Mouse (Mus musculus): Measurements from ENCODE around the gene Fam126a.

The Fam126a gene

GRCm38 (mm10) chr5:24039423-24039822, 8.9 kb upstream of the Fam126a start:
- DNase-seq = no peak

GRCm38 (mm10) chr5:24038819-24039218, 8.3 kb upstream of the Fam126a start:
- DNase-seq = no peak

- no peak for DNase-seq
Measured at GRCm38 (mm10) chr5:24038190-24038589, 7.7 kb upstream of the Fam126a start.

DNA sequence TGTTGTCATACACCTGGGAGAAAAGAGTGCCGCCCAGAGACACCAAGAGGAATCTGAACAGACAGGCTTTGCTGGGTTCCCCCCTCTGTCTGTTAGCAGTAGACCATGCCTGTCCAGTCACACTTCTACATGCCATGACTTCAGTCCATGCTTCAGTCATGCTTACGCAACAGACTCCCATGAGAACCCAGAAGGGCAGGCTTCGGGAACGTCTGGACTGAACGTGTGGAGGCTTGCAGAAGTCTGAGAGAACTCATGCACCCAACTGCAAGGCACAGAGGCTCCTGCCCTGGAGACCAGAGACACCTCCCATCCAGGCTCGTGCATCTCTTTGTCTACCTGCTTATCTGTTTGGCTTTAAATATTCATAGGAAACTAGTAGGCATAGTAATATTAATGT, 6.2 kb upstream of the Fam126a start:
- DNase-seq = no peak

- DNase-seq = no peak
Measured at GRCm38 (mm10) chr5:24034970-24035369, 4.5 kb upstream of the Fam126a start.

GRCm38 (mm10) chr5:24034091-24034490, 3.6 kb upstream of the Fam126a start:
- DNase-seq = no peak

- DNase-seq = peak; percentile 10 to 11
Measured at GRCm38 (mm10) chr5:24029946-24030578, 428 bp downstream of the Fam126a start.

DNA sequence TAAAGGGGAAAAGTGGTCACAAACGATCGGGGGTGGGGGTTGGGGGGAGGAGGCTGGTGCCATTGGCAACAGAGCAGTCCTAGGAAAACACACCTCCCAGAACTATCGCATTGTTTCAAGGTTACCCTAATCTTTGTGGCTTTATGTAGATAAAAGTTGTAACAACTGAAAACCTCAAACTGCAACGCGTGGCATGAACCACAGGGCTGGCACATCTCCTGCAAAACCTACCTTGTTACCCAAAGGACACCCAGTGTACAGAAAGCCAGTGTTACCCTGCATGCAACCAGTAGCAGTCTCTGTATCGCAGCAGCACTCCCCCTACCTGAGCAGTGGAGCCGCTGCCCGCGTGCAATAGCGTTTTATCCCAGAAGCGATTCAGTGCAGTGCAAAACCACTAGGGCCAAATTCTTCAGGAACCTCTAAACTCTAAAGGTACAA, 1.1 kb downstream of the Fam126a start:
- DNase-seq = peak; percentile 29 to 35

DNA sequence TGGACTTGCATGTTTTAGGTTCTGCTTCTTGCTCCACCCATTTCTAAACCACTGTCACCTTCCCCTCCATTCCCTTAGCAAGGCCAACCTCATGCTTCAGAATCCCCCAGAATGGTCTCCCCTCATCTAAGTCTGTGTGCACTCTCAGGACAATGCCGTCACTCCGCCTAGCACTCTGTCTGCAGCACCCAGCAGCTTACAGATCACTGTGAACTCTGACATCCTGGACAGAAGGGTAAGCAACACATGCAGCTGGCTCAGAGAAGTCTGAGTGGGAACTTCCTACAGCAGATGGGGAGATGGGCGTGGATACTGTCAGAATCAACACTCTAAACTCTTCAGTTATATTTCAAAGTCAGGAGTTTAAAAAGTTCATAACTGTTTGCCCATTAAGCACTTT, 5.5 kb downstream of the Fam126a start:
- DNase-seq = no peak

- DNase-seq = no peak
Measured at GRCm38 (mm10) chr5:24023226-24023625, 7.3 kb downstream of the Fam126a start.

DNA sequence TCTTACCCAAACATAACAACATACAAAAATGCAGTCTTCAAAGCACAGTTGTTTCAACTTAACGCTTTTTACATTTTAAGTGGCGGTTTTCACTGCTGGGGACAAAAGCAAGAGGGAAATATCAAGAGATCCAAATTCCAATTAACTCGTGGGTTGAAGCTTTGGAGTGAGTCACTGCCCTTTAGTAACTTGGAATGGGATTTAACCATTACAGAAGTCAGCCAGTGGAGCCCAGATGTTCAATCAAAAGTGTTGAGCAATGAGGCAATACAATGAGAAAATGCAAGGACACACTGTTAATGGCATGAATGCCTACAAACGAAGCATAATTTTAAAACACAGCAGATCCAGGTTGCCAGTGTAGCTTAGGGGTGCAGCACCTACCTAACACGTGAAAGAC, 8.8 kb downstream of the Fam126a start:
- DNase-seq = no peak

DNA sequence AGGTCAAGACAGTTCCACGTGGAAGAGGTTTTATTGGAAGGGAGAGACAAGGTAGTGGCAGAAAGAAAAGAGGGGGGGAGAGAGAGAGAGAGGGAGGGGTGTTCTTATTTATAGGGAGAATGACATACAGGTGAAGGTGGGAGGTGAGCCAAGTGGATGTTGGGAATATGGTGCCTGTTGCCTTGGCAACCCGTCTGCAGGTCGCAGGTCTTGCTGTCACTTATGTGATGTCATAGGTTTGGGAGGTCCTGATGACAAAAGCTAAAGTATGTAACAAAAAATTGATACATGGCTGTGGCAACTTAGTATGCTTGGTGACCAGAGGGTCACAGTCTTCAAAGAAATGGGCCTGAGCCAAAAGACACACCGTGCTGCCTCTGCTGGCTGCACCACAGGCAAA, 10.1 kb downstream of the Fam126a start:
- no peak for DNase-seq

GRCm38 (mm10) chr5:24019341-24020185, 10.9 kb downstream of the Fam126a start:
- no peak for DNase-seq

- DNase-seq = no peak
Measured at GRCm38 (mm10) chr5:24018621-24019261, 11.7 kb downstream of the Fam126a start.

DNA sequence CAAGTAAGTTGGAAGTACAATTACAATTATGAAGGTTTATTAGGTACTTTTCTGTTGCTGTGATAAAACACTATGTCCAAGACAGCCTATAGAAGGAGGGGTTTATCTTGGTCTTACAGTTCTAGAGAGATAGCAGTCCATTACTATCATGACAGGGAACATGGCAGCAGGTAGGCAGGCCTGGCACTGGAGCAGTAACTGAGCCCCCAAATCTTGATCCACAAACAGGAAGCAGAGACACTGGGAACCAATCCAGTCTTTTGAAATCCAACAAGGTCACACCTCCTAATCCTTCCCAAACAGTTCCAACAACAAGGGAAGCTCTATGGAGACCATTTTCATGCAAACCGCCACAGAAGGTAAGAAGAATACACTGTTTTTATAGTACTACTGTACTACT, 13.6 kb downstream of the Fam126a start:
- no peak for DNase-seq

DNA sequence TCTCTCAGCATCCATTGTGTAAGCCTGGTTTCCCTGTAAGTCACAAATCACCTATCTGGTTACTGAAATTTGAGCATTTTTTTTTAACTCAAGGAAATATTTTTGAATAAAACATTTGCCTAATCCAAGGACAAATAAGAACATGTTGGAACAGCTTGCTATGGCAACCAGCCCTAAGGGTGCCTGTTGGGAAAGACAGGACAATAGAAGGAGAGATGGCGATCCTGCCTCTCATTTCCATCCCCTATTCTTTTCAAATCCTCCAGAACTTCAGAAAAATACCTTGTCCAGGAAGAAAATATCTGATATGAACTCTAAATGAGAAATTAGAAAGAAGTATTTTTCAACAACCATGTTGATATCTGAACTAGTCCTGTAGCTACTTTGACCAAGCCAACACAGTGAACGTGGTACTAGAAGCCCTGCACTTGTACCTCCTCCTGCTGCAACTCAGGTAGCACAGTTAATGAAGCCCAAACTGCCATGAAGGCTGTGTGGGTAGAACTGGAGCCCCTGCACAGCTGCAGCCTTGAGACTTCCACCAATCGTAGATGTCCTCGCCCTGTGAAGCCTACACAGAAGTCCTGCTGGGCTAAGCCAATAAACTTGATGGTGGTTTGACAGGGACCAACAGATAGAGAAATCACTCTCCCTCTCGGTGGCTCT, 17.0 kb downstream of the Fam126a start:
- no peak for DNase-seq

GRCm38 (mm10) chr5:23999083-23999671, 31.3 kb downstream of the Fam126a start:
- no peak for DNase-seq

DNA sequence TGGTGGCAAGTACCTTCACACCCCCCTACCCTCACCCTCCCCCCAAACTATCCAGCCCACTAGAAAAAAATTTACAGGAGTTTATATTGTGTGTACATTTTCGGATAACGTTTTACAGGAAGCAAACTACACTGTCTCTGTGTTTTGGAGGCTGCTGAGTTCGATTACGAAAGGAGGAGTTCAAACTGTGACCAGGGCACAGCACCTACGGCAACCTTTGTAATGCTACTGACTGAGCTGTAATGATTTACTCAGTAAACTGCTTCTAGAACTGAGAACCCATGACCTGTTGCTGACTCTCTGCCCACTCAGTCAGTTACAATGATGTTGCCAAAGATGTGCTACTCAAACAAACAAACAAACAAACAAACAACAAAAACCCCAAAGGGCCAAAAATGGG, 34.5 kb downstream of the Fam126a start:
- DNase-seq = no peak

DNA sequence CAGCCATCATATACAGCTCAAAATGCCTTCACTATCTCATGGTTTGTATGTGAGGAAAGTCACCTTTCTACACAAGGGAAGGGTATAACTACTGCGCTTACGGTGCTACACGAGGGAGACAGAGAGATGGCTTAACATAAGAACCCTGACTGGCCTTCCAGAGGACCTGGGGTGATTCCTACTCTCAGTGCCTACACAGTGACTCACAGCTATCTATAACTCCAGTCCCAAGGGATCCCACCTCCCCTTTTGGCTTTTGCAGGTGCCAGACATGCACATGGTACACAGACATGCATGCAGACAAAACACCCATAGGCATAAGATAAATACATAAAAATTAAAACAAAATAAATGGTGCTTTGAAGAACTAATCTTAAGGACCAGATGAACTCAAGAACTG, 35.6 kb downstream of the Fam126a start:
- no peak for DNase-seq

DNA sequence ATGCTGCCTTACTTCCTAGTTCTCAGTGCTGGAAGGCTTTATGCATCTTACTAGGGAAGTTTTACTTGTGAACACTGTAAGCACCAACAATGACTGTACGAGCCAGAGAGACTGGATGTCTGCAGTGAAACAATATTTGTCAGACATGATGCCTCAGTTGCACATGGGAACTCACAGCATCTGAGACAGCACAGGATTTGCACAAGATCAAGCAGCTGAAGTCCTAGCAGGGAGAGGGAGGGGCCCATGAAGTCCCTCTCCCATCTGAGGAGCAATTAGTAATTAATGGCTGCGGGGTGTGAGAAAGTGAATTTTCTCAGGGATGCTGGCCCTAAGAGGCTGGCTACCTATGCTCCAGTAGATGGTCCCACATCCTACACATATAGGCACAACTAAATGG, 36.3 kb downstream of the Fam126a start:
- DNase-seq = no peak

GRCm38 (mm10) chr5:23993553-23993894, 37.0 kb downstream of the Fam126a start:
- DNase-seq = no peak

- peak in 1 of 2 experiments; percentile 5 for DNase-seq
Measured at GRCm38 (mm10) chr5:23992876-23993552, 37.5 kb downstream of the Fam126a start.

Measured in cerebellum, postnatal 36 days (tissue).